Mouse (Mus musculus) G1E (cell line): ENCODE measurements around the gene Plce1. TPM values are rescaled to one million over a fixed set of nuclear protein-coding genes. Genes with fewer than 3 reads are reported as not detected.

ENCODE experiments used
- ATAC-seq: 2 replicates; pipeline ENCODE4 v1.8.0; 2016; ENCODE audit warnings: mild to moderate bottlenecking; ENCODE audit not compliant: insufficient number of reproducible peaks, poor library complexity, low FRiP score, severe bottlenecking; ENCODE audit errors: extremely low read depth
- DNase-seq: peaks from one replicate; pipeline ENCODE4 v3.0.0; 2012; ENCODE audit warnings: low spot score
- H3K27me3 ChIP-seq: 2 replicates; pipeline ENCODE4 v1.6.1; 2012; ENCODE audit warnings: mild to moderate bottlenecking, low read length, inconsistent platforms; ENCODE audit not compliant: insufficient read depth
- H3K36me3 ChIP-seq: replicated peaks from 2 replicates; pipeline ENCODE3; 2012; ENCODE audit warnings: mild to moderate bottlenecking, inconsistent platforms
- H3K4me1 ChIP-seq: 2 replicates; pipeline ENCODE4 v1.6.1; 2012; ENCODE audit warnings: low read depth, low read length, inconsistent platforms, mixed read lengths; ENCODE audit not compliant: insufficient read depth
- H3K4me3 ChIP-seq: 2 replicates; pipeline ENCODE4 v1.5.1; 2012; ENCODE audit warnings: low read depth, mild to moderate bottlenecking, inconsistent platforms, low read length, moderate library complexity, mixed read lengths
- H3K9me3 ChIP-seq: replicated peaks from 2 replicates; pipeline ENCODE4 v1.6.1; 2012; ENCODE audit warnings: inconsistent platforms
- CTCF ChIP-seq: IDR thresholded peaks from 2 replicates; pipeline ENCODE4 v1.5.1; 2012; ENCODE audit warnings: low read depth, low read length, inconsistent platforms, mixed read lengths
- GATA1 ChIP-seq: IDR thresholded peaks from 2 replicates; pipeline ENCODE4 v1.6.1; 2012; ENCODE audit warnings: borderline replicate concordance, low read length, inconsistent platforms, mixed read lengths
- GATA2 ChIP-seq: IDR thresholded peaks from 2 replicates; pipeline ENCODE4 v1.6.1; 2012; ENCODE audit warnings: low read depth, low read length, inconsistent platforms, borderline replicate concordance
- POLR2AphosphoS5 ChIP-seq: IDR thresholded peaks from 2 replicates; pipeline ENCODE4 v1.6.1; 2012; ENCODE audit warnings: low read depth, low read length, inconsistent platforms; ENCODE audit not compliant: insufficient replicate concordance
- TAL1 ChIP-seq: conservative IDR thresholded peaks from 2 replicates; pipeline ENCODE4 v1.6.1; 2012; ENCODE audit warnings: low read depth, low read length, inconsistent platforms, mixed read lengths
- polyA plus RNA-seq: library from polyadenylated mRNA; stranded (reverse); fragments of >175 nt; gene quantifications from 2 replicates; pipeline ENCODE4 v1.2.3, GENCODE M21; 2012
- total RNA-seq, 2 experiments: library from RNA; stranded (forward) in 1 of 2; stranded (reverse) in 1 of 2; fragments of 200-1000 nt in 1 of 2; fragments of >200 nt in 1 of 2; fragmentation: Nextera tagmentation in 1 of 2; gene quantifications; 2 replicates each; pipeline ENCODE4 v1.2.3; 2014 to 2017

The Plce1 gene
- total and polyA plus RNA-seq, 3 experiments, result 0.16 TPM; not detected in 2

- H3K4me1 ChIP-seq, result no peaks in the 10 kb centered on the region
Observed at GRCm38 (mm10) chr19:38745810-38746491, 265.0 kb downstream of the Plce1 start.

DNA sequence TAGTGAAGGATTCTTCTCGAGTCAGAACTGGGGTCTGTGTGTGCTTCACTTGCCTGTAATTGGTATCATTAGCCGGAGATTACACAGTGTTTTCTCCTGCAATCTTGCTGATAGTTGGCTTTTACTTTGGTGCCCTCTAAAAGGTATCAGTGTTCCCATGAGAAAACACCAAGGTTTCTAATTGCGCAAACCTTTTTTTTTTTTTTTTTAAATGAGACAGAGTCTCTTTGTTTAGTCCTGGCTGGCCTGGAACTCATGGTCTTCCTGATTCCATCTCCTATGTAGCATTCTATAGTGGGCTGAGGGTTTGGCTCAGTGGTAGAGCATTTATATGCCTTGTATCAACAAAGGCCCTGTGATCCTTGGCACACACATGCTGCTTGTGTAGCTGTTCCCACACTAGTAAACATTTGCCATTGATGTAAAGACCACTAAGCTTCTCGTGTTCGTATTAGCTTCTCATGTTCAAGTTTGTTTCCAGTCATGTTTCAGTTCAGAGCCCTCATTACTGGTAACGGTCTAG lies 265.6 kb downstream of the Plce1 start:
- DNase-seq (no peak), ATAC-seq (no peak)
- no peaks in the 10 kb centered on the region for H3K27me3 ChIP-seq
- no peaks in the 10 kb centered on the region for H3K36me3 ChIP-seq
- H3K4me1 ChIP-seq, result no peaks in the 10 kb centered on the region
- H3K9me3 ChIP-seq, result no peaks in the 10 kb centered on the region
- TF ChIP-seq CTCF (no peak), POLR2AphosphoS5 (no peak), TAL1 (no peak)
- no peak overlapping the region for H3K4me3 ChIP-seq

More at GRCm38 (mm10) chr19:38745810-38746491, 265.0 kb downstream of the Plce1 start:
- H3K36me3 ChIP-seq, result no peaks in the 10 kb centered on the region
- ATAC-seq (no peak), DNase-seq (no peak)
- H3K9me3 ChIP-seq, result no peaks in the 10 kb centered on the region
- no peak overlapping the region for H3K4me3 ChIP-seq
- H3K27me3 ChIP-seq, result no peaks in the 10 kb centered on the region
- TF ChIP-seq TAL1 (no peak), GATA1 (no peak), GATA2 (no peak), CTCF (no peak), POLR2AphosphoS5 (no peak)

DNA sequence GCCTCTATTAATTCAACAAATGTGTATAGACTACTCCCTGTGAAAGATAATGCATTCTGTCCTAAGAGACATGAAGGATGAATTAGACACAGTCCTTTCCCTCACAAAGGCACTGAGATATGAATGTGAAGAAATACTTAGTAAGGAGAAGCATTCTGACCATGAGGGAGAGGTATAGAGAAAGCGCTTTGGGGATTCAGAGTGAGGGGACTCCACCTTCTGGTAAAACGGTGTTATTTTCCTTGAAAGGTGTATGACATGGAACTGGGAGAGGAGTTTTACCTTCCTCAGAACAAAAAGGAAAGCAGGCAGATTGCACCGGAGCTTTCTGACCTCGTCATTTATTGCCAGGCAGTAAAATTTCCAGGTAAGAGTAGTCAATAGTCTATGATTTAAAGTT lies 269.3 kb downstream of the Plce1 start:
- Histone ChIP-seq H3K36me3 (no peaks in the 10 kb centered on the region), H3K4me3 (no peak overlapping the region), H3K27me3 (no peaks in the 10 kb centered on the region), H3K4me1 (no peaks in the 10 kb centered on the region), H3K9me3 (no peaks in the 10 kb centered on the region)
- DNase-seq (no peak), ATAC-seq (no peak)
- TF ChIP-seq CTCF (no peak), TAL1 (no peak), POLR2AphosphoS5 (no peak), GATA2 (no peak), GATA1 (no peak)

DNA sequence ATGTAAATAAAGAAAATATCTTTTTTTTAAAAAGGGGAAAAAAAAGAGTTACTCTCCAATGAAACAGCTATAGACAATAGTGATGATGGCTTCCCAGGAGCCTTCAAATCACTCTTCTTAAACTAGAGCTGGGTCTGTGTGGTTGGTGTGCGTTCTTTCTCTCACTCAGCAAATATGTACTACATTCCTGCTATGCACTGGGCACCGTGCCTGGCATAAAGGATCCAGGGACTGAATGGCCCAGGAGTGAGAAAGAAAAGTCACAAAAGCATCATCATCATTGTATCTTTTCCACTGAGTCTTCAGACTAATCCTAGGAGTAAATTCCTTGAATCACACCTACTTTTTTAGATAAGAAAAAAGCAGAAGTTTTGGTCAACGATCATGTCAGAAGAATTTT lies 276.3 kb downstream of the Plce1 start:
- no peak for ATAC-seq
- H3K9me3 ChIP-seq, result no peaks in the 10 kb centered on the region
- TF ChIP-seq GATA2 (no peak), CTCF (no peak), TAL1 (no peak), GATA1 (no peak), POLR2AphosphoS5 (no peak)
- no peaks in the 10 kb centered on the region; the same call in 1 of the 2 replicates for H3K27me3 ChIP-seq
- H3K4me1 ChIP-seq, result no peaks in the 10 kb centered on the region
- H3K4me3 ChIP-seq, result no peak overlapping the region
- no peak for DNase-seq
- no peaks in the 10 kb centered on the region for H3K36me3 ChIP-seq

- no peak for DNase-seq
- Histone ChIP-seq H3K9me3 (no peaks in the 10 kb centered on the region), H3K4me1 (no peaks in the 10 kb centered on the region), H3K27me3 (no peaks in the 10 kb centered on the region; the same call in 1 of the 2 replicates), H3K4me3 (no peak overlapping the region), H3K36me3 (no peaks in the 10 kb centered on the region)
- TF ChIP-seq GATA2, result no peak
- no peak for TF ChIP-seq POLR2AphosphoS5
- no peak for TF ChIP-seq GATA1
- no peak for TF ChIP-seq CTCF
- no peak for TF ChIP-seq TAL1
- no peak for ATAC-seq
Observed at GRCm38 (mm10) chr19:38758056-38758455, 277.1 kb downstream of the Plce1 start.

- no peaks in the 10 kb centered on the region for H3K9me3 ChIP-seq
- no peaks in the 10 kb centered on the region for H3K4me1 ChIP-seq
- H3K36me3 ChIP-seq, result no peaks in the 10 kb centered on the region
- TF ChIP-seq GATA1 (no peak), TAL1 (no peak), POLR2AphosphoS5 (no peak), GATA2 (no peak), CTCF (no peak)
- ATAC-seq (no peak), DNase-seq (no peak)
- H3K4me3 ChIP-seq, result no peak overlapping the region
- H3K27me3 ChIP-seq, result no peaks in the 10 kb centered on the region; the same call in 1 of the 2 replicates
Observed at GRCm38 (mm10) chr19:38758685-38759472, 278.0 kb downstream of the Plce1 start.
